Mouse (Mus musculus): ENCODE results near the gene Elmo3.
"Not testable (repeated sequence)": the region's sequence is repeated elsewhere in the genome, so short reads cannot be mapped to it uniquely, and the experiment has no call there.

The Elmo3 gene

DNA sequence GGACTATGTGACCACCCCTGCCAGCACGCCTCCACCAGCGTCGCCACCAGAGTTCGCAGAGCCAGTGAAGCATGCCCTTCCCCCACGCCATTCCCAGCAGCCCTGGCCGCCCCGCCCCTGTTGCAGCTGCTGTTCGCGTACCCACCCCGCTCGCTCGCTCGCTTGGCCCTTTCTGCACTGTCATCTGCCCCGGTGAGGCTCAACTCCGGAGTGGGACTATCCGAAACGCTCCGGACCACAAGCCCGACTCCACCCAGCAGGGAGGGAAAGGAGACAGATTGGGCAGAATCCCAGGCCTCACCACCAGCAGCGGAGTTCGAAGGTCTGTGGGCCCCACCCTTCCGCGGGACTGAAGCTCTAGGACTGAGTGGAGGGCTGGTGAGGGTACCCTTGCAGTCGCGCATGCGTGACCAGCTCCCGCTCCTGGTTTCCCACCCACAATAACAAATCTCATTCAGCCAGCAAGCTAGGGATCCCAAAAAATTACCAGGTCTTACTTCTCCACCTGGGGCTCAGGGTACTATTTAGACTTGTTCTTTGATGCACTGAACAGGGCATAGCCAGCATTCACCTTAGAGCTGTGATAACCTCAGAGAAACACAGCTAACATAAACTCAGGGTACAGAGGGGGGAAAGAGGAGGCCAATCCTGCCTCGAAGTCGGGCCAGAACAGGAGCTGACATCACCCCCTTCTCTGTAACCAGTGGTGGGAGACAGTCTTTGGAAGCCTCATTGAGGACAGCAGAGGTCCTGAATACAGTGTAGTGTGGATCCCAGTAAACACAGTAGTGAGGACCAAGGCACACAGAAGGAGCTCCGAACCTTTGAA lies 28.9 kb upstream of the Elmo3 start:
- peak; percentile 75 for DNase-seq (ENCODE audit: low spot score)

DNA sequence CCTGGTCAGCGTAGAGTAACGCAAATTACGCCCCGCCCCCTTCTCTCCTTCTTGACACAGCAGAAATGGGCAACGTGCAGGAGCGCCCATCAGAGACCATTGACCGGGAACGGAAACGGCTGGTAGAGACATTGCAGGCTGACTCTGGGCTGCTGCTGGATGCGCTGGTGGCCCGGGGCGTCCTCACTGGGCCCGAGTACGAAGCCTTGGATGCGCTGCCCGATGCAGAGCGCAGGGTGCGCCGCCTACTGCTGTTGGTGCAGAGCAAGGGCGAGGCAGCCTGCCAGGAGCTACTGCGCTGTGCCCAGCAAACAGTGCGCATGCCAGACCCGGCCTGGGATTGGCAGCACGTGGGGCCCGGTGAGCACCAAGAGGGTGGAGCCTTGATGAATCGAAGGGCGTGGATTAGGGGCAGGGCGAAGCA lies 26.5 kb upstream of the Elmo3 start:
- DNase-seq (ENCODE audit: low spot score), result peak; percentile 34

DNA sequence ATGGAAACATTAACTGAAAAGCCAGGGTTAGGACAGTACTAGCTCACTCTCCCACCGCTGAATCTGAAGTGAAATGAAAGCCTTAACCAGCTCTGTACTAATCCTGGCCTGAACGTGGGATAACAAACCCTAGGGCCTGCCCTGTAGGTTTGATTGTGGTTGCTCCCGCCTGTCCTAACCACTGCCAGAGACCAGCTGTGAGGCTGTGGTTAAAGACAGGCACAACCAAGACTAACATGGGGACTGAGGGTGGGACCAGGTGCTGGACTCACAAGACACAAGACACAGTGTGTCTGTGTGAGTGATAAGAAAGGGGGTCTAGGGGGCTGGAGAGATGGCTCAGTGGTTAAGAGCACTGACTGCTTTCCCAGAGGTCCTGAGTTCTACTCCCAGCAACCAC lies 24.8 kb upstream of the Elmo3 start:
- no peak for DNase-seq (ENCODE audit: low spot score)

DNA sequence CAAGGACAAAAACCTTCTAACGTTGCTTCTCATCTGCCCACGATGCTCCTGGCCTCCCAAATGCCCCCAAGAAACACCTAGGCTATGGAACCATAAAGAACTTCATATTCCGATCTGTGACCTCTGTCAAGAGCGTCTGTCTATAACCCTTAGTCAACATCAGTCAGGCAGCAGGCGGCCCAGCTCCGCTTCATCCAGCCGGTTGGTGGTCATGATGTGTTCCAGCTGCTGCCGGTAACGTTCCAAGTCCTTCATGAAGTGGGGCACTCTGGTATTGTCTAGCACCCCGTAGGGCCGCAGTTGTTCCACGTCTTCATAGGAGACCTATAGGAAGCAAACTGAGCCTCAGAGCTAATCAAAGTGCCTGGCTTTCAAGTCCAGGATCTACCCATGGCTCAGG lies 23.6 kb upstream of the Elmo3 start:
- no peak for DNase-seq (ENCODE audit: low spot score)

DNA sequence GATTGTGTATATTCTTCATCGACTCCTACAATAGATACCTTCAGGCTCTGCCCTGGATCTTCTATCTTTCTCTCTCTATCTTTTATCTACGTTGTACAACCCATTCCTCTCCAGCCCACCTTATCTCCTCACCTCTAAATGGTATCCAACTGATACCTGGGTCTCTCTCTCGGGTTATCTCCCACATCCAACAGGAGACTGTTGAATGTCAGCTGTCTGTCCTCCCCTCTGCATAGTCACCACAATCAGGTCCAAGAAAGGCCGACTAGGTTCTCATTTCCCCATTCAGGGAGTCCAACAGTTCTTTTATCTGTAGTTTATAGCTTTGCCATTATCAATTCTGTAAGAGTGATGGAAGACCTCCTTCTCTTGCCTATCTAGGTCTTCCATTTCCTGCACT lies 23.2 kb upstream of the Elmo3 start:
- DNase-seq (ENCODE audit: low spot score), result no peak

GRCm38 (mm10) chr8:105283074-105283473 lies 22.3 kb upstream of the Elmo3 start:
- DNase-seq (ENCODE audit: low spot score), result peak; percentile 60

GRCm38 (mm10) chr8:105285514-105285913 lies 19.9 kb upstream of the Elmo3 start:
- no peak for DNase-seq (ENCODE audit: low spot score)

DNA sequence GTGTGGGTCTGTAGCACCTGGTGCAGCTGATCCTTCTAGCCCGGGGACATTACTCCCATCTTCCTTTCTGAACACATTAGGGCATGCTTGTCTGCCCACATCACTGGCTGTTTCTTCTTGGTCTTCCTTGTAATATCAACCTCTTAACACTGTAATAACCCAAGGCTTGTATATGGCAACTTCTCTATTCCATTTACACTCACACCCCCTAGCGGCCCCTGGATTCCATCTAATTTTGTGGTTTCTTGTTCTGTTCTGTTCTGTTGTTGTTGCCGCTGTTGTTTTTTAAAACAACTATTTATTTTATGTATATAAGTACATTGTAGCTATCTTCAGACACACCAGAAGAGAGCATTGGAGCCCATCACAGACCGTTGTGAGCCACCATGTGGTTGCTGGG lies 18.5 kb upstream of the Elmo3 start:
- DNase-seq (ENCODE audit: low spot score), result no peak

DNA sequence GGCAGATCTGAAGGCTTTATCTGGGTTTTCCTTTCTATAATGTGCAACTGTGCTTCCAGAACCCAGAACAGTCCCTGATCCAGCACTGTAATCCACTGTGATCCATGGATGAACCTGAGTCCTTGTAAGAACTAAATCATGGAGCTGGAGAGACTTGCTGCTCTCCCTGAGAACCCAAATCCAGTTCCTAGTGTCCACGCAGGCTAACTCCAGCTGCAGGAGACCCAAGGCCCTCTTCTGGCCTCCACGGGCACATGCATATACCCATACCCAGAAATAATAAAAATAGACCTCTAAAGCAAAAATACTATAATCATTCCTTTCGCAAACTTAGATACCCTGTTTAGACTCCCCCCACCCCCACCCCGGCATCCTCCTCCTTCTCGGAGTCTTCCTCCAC lies 17.2 kb upstream of the Elmo3 start:
- no peak for DNase-seq (ENCODE audit: low spot score)

- DNase-seq (ENCODE audit: low spot score), result peak; percentile 96
These were observed 16.3 kb upstream of the Elmo3 start for GRCm38 (mm10) chr8:105288958-105289732.

GRCm38 (mm10) chr8:105289805-105290460 lies 15.5 kb upstream of the Elmo3 start, which contains the start of gene 4931428F04Rik:
TSS of gene 4931428F04Rik (minus strand) at chr8:105289864.
- peak; percentile 74 for DNase-seq (ENCODE audit: low spot score)

DNA sequence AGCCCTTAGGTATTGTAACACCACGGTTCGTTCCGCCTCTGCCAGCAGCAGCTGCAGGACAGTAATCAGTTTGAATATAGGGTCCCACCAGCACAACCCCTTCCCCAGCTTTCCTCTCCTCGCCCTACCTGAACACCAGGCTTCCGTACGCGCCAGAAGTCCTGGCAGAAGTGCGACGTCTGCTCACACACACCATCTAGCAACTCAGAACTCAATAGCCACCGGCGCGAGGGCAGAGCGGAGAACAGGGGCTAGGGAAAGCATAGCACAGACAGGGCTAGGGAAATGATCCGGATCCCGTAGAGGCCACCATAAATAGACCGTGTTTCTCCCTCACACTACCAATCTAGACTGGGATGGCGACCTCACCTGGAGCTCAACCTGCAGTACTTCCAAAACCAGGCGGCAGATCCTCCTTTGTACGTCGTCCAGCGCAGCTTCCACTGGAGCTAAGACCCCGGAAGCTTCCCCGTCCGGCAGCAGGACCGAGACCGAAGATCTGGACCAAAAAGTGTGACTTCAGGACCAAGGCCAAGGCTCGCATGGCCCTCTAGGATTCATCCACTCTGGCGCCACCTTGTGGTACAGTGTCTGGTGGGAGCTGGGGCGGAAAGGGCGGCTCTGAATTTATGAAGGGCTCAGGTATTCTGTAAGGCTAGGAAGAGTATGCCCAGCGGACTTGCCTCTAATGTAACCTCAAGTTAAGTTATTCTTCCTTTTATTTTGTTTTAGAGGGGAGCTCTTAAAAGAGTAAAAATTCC lies 14.7 kb upstream of the Elmo3 start:
- peak; percentile 95 for DNase-seq (ENCODE audit: low spot score)

DNA sequence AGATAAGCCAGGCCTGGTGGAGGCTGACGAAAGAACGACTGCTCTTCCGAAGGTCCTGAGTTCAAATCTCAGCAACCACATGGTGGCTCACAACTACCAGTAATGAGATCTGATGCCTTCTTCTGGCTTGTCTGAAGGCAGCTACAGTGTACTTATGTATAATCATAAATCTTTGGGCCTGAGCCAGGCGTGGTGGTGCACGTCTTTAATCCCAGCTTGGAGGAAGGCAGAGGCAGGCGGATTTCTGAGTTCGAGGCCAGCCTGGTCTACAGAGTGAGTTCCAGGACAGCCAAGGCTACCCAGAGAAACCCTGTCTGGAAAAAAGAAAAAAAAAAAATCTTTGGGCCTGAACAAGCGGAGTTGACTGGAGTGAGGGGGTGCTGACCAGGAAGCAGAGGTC lies 14.0 kb upstream of the Elmo3 start:
- not testable (repeated sequence) for DNase-seq (ENCODE audit: low spot score)

DNA sequence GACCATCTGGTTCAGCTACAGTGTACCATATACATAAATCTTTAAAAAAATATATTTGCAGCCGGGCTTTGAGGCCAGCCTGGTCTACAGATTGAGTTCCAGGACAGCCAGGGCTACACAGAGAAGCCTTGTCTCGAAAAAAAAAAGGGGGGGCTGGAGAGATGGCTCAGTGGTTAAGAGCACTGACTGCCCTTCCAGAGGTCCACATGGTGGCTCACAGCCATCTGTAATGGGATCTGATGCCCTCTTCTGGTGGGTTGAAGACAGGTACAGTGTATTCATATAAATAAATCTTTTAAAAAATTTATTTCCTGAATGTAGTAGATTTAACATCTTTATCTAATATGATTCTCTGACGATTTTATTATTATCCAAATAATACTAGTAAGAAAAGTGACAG lies 13.6 kb upstream of the Elmo3 start:
- not testable (repeated sequence) for DNase-seq (ENCODE audit: low spot score)

DNA sequence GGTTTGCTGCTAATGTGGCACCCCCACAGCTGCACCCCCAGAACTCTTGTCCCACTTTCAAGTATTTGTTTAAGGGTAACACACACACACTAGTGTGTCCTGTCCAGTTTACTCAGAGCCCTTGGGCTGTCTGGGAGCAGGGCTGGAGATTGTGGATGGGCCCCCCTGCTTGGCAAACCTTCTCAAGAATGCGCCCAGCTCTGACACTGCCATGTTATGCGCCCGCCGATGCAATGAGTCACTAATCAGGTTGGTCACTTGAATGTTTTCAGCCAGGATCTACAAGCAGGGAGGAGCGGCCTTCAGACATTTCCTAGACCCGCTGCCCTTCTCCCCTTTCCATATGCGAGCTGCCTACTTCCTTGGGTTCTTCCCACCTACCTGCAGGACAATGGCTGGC lies 12.9 kb upstream of the Elmo3 start:
- DNase-seq (ENCODE audit: low spot score), result no peak

- no peak for DNase-seq (ENCODE audit: low spot score)
These were observed 12.0 kb upstream of the Elmo3 start for GRCm38 (mm10) chr8:105293405-105293804.

DNA sequence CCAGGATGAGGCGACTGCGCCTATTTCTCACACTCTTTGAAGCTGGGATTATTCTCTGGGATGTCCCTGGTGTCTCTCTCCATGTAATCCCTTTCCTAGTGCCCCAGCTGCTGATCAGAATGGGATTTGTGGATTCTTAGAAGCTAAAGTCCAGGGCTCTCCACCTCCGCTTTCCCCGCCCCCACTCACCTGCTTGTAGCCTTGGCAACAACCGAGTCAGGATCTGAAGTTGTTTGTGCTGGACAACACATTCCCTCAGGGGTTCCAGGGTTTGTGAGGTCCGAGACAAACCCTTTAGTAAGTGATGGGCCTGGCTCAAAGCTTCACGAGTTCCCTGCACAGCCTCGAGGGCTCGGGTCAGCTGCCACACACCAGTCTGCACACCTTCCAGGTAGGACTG lies 10.6 kb upstream of the Elmo3 start:
- DNase-seq (ENCODE audit: low spot score), result no peak

DNA sequence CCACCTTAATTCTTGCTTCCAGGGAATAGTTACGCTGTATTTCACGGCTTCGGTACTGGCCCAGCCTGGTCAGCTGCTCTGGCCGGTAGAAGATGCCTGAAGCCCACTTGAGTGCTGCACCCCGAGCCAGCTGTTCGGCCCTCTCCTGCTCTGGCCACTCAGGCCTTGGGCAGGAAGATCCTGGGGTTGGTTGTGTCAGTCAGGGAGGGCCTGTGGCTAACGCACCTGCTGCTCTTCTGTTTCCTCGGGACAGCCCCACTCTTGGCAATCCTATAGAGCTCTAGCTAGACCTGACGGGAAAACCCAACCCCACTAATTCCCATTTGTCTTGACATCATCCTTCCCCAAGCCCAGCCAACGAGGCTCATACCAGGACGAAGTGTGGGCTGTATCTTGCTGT lies 10.1 kb upstream of the Elmo3 start:
- no peak for DNase-seq (ENCODE audit: low spot score)

DNA sequence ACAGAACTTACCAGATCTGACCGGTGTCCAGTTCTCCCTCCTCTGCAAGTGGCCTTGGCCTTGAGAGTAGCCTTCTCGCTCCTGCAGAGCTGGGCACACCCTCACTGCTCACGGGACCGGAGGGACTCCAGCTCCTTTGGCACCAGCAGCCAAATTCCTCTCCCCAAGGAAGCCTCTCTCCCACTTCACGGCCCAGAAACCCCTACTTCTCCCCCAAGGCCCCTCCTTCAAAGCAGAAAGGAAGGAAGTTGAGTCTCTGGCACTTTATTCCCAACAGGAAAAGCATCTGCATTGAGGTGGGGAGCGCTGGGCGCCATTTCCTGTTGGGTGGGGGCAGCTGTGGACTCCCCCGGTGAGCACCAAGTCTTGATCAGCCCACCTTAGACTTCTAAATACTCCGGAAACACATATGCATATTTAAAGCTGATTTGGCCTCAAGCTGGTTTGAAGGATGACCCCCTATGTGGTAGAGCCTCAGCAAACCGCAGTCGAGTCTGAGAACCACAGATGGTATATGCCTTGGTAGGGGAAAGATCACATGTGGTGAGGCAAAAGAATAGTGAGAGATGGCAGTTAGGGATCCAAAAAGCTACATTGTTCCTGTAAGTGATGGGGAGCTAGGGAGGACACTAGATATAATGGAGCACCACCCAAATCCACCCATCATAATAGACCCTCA lies 9.4 kb upstream of the Elmo3 start, which contains the start of gene Exoc3l:
TSS of gene Exoc3l (minus strand) at position 207 of the 679 bp plus-strand sequence.
- no peak for DNase-seq (ENCODE audit: low spot score)

DNA sequence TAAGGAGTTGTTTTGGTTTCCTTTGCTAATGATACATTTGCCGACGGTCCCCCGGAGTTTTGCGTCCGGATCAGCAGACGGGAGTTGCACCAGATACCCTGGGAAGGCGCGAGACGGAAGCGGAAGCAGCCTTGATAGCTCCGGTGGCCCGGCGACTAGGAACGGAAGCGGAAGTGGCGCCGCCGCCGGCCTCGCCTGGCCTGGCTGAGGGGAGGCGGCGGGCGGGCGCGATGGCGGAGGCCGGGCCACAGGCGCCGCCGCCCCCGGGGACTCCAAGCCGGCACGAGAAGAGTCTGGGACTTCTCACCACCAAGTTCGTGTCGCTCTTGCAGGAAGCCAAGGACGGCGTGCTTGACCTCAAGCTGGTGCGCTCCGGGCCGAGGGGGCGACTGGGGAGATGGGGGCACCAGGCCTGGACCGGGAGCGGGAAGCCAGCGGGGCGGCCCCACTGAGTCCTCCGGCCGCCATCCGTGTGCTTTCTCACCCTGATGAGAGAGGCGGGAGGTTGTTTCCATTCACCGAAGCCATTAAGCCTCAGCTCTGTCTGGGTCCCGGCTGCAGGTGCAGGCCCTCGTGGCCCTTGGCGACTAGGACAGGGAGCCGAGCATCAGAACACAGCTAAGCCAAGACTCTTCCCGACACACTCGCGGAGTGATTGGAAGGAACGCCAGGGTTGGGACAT lies 7.7 kb upstream of the Elmo3 start, which contains the start of gene E2f4:
TSS of gene E2f4 (plus strand) at position 153 of the 682 bp plus-strand sequence.
- DNase-seq (ENCODE audit: low spot score), result peak; percentile 92
